Mouse (Mus musculus) liver, postnatal 0 days (tissue): ENCODE results near the gene Fam118a.
"Not testable (repeated sequence)": the region's sequence is repeated elsewhere in the genome, so short reads cannot be mapped to it uniquely, and the experiment has no call there.

Experiments
- CTCF ChIP-seq: sonication (generic); IDR thresholded peaks from 2 replicates; pipeline ENCODE4 v1.5.1; 2016; ENCODE audit warnings: antibody characterized with exemption, low read depth
- EP300 ChIP-seq: IDR thresholded peaks from 2 replicates; pipeline ENCODE4 v1.6.1; 2016; ENCODE audit warnings: antibody characterized with exemption, low read depth, mild to moderate bottlenecking

DNA sequence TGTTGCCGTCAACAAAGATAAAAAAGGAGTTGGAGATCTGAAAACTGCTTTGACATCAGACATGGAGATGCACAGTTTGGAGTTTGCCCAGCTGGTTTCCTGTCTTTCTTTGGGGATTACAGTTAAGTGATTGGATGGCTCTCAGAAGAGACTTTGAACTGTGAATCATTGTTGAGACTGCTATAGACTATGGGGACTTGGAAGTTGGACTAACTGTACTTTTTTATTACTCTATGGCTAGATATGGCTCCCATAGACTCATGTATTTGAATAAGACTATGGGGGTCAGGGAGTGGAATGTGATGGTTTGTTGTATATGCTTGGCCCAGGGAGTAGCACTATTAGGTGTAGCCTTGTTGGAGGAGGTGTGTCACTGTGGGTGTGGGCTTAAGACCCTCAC is 1.9 kb downstream of the Fam118a start:
- TF ChIP-seq CTCF, EP300: not testable (repeated sequence)
